Mouse (Mus musculus): ENCODE results near the gene 4930404N11Rik.

- TF ChIP-seq CTCF (IDR thresholded peaks at IDR 0.05; ENCODE audit: low read depth) (no peak), EP300 (IDR thresholded peaks at IDR 0.05; ENCODE audit: low read depth) (no peak)
Measured at GRCm38 (mm10) chr10:81384605-81384982, 19.0 kb upstream of the 4930404N11Rik start.
